Mouse (Mus musculus): ENCODE data around the gene Crtc3. TPM values are rescaled to one million over a fixed set of nuclear protein-coding genes. Genes with fewer than 3 reads are reported as not detected.

Crtc3 gene
- 10 to 100 TPM; 18.3 to 22.2 TPM for total RNA-seq (2021)

- peak; percentile 60 to 64 for DNase-seq
Measured at GRCm38 (mm10) chr7:80688556-80689220, at the start of gene Crtc3. Crtc3 (minus strand) TSS chr7:80688877.

- no peak for DNase-seq
Measured at GRCm38 (mm10) chr7:80736199-80736598, 47.5 kb upstream of the Crtc3 start.

- DNase-seq = no peak
Measured at GRCm38 (mm10) chr7:80732986-80733385, 44.3 kb upstream of the Crtc3 start.

GRCm38 (mm10) chr7:80729662-80730061 is 41.0 kb upstream of the Crtc3 start:
- peak; percentile 69 to 71 for DNase-seq

DNA sequence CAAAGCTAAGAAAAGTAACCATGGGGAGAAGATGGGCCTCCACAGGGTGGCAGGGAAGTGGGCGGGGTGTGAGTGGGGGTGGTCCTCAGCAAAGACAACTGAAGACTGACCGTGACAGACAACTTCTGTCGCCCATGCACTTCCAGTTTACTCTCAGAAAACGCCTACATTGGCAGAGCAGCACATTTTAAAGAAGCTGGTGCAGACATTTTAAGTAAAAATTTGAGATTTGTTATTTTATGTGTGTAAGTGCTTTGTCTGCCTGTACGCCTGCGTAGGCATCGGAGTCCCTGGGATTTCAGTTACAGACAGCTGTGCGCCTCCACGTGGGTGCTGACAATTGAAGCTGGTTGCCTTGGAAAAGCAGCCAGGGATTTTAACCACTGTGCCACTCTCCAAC is 32.4 kb upstream of the Crtc3 start:
- peak; percentile 27 to 58 for DNase-seq

- DNase-seq = no peak
Measured at GRCm38 (mm10) chr7:80719582-80719981, 30.9 kb upstream of the Crtc3 start.

GRCm38 (mm10) chr7:80719038-80719437 is 30.4 kb upstream of the Crtc3 start:
- no peak for DNase-seq

DNA sequence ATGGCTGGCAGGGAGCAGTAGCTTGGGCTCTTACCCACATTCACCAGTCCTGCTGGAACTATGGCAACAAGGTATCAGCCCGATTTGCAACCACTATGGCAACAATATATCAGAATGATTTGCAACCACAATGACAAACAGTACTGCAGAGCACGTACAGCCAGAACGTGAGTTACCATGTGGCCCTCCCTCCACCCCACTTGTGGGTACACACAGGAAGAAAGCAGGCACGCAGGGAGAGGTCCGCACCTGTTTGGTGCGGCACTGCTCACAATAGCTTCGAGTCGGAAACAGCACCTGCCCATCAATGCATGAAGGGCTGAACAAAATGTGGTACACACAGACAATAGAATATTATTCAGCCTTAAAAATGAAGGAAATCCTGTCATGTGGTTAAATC is 29.8 kb upstream of the Crtc3 start:
- no peak for DNase-seq

DNA sequence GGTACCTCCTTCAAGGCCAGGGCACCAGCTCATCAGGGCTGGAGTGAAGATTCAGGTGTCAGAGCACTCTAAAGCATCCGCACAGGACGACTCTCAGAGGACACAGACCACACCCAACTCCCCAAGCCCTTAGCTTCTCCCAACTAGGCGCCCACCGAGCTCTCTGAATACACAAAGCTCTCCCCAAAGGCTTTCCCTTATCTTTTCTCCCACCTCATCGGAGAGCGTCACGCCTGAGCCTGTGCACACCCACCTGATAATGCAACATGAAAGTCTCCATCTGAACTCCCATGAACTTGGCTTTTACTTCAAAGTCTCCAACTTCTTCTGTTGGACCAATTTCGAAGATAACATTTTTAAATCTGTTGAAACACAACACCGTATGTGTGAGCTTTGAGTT is 28.1 kb upstream of the Crtc3 start:
- DNase-seq = no peak

DNA sequence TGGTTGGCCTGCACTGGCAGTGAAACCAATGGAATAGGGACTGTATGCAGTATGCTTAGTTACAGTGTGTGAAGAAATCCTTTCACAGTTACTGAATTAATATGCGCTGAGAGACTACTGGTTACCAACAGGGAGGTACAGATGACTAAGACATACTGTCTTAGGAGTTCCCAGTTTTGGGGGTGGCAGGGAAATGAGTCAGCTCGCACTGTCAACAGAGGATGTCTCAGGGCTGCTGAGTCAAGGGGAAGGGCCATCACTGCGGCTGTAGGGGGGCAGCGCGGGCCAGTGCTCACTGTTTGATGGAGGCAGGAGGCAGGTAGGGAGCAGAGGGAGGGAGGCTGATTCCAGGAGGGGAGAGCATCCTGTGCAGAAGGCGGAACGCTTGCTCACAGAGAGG is 26.6 kb upstream of the Crtc3 start:
- DNase-seq = no peak

GRCm38 (mm10) chr7:80711496-80711895 is 22.8 kb upstream of the Crtc3 start:
- no peak for DNase-seq

- no peak for DNase-seq
Measured at GRCm38 (mm10) chr7:80710333-80710732, 21.7 kb upstream of the Crtc3 start.

DNA sequence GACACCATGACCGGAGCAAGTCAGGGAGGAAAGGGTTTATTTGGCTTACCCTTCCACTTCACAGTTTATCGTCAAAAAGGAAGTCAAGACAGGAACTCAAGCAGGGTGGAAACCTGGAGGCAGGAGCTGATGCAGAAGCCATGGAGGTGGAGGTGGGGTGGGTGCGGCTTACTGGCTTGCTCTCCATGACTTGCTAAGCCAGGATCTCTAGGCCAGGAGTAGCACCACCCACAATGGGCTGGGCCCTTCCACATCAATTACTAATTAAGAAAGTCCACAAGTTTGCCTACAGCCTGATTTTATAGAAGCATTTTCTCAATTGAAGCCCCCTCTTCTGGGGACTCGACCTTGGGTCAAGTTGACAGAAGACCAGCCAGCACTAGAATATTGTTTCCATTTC is 15.4 kb upstream of the Crtc3 start:
- DNase-seq = no peak

DNA sequence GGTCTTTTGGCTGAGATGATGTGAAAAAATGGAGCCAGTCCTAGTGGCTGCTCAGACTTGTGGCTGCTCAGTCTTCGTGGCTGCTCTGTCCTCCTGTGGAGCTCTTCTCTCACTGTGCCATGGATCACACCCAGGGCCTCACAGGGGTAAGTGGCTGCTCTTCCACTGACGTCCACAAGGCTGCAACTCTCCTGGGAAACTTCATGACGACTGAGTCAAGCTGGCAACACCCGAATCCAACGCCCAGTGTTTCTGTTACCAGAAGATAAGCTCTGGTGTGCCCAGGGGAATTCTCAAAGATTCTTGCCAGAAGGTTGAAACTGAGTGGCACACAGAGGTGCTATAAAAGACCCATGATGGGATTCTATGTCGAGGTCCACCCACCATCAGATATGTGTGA is 13.8 kb upstream of the Crtc3 start:
- no peak for DNase-seq

DNA sequence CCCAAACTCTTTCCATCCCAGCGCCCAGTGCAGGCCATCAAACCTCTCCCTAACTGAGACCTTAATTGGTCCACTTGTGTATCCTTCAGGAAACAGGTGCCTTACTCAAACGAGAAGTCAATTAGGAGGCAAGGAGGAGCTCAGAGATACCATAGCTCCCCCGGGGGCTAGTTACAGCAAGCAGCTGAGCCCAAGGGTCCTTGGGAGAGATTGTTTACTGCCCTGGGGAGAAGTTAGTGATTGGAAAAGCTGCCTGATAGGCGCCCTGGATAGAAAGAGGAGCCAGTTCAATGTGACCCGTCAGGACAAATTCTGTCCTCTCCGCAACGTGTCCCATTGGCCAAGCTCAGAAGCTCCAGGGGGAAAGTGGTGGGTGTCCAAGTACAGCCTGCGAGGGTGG is 11.0 kb upstream of the Crtc3 start:
- no peak for DNase-seq

DNA sequence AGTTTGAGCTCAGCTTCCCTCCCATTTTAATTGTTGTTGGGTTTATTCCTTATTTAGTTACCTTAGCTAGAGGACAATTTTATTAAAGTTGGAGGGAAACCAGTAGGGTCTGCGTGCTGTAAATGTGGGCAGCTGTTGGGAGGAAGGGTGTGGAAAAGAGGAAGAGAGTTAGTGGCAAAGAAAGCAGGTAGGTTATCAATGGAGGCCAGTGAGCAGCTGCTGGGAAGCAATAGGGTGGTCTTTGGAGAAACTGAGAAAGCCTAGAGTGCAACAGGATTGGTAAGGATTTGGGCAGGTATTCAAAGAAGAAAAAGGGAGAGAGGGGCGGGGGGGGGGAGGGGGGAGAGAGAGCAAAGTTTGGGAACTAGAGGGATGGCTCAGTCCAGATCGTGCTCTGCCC is 10.3 kb upstream of the Crtc3 start:
- no peak for DNase-seq

- no peak for DNase-seq
Measured at GRCm38 (mm10) chr7:80697859-80698258, 9.2 kb upstream of the Crtc3 start.

- no peak for DNase-seq
Measured at GRCm38 (mm10) chr7:80696903-80697302, 8.2 kb upstream of the Crtc3 start.

GRCm38 (mm10) chr7:80696334-80696733 is 7.7 kb upstream of the Crtc3 start:
- DNase-seq = no peak

GRCm38 (mm10) chr7:80692472-80692871 is 3.8 kb upstream of the Crtc3 start:
- DNase-seq = no peak

DNA sequence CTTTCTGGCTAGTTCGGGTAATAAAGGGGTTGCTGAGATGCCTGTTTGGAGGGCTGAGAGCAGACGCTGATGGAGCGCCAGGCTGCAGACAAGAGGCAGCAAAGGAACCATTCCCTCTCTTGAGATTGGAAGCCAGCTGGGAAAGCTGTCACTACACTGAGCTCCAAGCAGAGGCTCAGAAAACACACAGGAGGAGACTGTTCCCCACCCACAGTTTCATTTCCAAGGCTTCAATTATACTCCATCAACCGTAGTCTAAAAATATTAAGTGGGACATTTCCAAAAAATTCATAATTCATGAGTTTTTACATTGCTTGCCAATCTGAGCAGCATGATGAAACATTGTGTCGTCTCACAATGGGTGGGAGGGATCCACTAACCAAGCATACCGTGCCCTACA is 2.5 kb upstream of the Crtc3 start:
- DNase-seq = peak; percentile 24 to 35

DNA sequence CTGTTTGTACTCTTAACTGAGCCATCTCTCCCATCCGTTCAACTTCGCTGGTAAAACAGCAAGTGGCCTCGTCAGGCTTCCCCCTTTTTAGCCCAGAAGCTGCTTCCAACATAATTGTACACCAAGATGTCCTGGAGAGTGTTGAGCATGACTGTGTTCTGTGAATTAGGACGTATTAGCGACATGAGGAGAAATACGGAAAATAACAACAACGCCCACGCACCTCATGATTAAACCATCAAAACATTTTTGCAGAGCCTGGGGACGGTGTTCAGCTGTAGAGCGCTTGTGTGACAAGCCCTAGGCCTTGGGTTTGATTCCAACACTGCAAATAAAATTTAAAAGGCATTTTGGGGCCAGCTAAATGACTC is 529 bp upstream of the Crtc3 start:
- DNase-seq = peak; percentile 24 to 30

DNA sequence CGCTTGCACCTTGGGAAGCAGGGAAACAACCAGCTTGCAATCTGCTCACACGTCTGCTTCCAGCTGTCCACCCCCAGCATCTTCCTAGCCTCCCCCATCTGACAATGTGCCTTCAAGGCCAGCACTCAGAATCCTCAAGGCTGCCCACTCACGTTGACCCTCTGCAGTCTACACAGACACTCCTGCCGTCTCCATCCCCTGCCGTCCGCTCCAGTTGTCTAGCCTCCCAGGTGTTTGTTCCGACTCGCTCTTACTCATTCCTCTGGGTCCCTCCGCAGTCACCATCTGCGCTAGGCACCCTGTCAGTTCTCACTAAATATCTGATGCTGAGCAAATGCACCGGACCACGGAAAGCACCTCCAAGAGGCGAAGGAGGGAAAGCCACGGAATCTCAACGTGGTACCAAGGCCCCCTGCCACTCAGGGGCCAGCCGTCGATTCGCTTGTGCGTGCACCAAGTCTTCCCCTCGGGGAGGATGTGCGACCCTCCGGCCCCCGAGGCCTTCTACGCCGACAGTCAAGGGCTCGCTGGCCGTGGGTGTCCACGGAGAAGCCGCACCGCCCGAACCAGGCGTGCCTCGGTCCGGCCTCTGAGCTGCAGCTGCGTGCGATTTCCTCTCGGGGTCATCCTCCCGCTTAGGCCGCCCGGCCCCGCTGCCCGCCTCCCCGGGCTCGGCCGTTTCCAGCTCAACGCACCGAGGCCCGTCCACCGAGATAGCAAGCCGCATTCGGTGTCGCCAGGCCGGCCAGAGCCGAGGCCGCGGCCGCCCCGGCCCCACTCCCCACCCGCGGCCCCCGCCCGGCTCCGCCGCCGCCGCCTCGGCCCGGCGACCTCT is 739 bp downstream of the Crtc3 start:
- peak; percentile 69 to 70 for DNase-seq

DNA sequence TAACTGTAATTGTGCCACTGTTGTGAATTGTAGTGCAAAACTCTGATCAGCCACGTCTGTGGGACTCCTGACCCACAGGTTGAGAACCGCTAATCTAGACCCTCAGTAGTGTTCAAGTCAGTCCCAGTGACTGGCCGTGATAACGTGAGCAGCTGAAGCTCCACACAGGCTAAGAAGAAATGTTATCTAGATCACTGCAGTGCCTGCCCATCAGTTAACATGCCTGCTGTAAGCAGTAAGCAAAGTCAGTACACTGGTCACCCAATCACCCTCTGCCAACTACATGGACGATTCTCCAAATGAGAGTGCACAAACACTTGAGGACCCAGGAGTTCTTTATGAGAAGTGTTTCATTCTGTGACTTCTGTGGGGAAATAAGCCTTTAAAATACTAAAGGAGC is 3.0 kb downstream of the Crtc3 start:
- DNase-seq = no peak

Data from layer of hippocampus, postnatal 36 days (tissue).